Mouse (Mus musculus) ZHBTc4 (cell line): ENCODE measurements around the gene Mettl9.

ENCODE experiments used
- DNase-seq: peaks from one replicate; pipeline ENCODE4 v3.0.0-alpha.2; 2011; ENCODE audit warnings: low read depth, low spot score

The Mettl9 gene

GRCm38 (mm10) chr7:121098614-121099389 is 64.6 kb downstream of the Mettl9 start:
- DNase-seq, result no peak

GRCm38 (mm10) chr7:121107851-121108250 is 73.6 kb downstream of the Mettl9 start:
- DNase-seq, result no peak

GRCm38 (mm10) chr7:121111321-121111720 is 77.1 kb downstream of the Mettl9 start:
- DNase-seq, result no peak

GRCm38 (mm10) chr7:121111762-121112161 is 77.5 kb downstream of the Mettl9 start:
- no peak for DNase-seq

- DNase-seq, result peak; percentile 81
Measured at GRCm38 (mm10) chr7:121120143-121120818, 86.0 kb downstream of the Mettl9 start.
